Mouse (Mus musculus): ENCODE measurements around the gene Usf3. TPM values are rescaled to one million over a fixed set of nuclear protein-coding genes. Genes with fewer than 3 reads are reported as not detected.
A peak's percentile ranks its signal among the peaks of the same experiment; 100 is the strongest.

The Usf3 gene
- polyA plus RNA-seq, 1 experiment, result 11.6 TPM

DNA sequence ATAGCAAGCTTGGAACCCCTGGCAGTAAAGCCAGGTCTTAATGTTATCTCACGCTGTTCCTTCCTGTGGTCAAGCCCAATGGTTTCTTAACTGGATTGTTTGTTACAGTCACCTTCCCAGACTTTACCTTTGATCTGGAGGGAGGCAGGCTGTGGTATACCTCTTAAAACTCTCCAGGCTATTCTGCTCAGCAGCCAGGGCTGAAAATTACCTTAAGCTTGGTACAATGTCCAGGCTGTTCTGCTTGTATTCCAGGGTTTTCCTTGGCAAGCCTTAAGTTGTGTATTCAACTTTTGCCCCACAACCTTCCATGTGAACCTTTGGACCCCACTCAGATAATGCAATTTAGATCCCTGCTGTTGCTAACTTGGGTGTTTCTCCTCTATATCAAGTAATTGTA is 2.0 kb downstream of the Usf3 start:
- no peak for DNase-seq (ENCODE audit: low read depth)

GRCm38 (mm10) chr16:44176511-44176910 is 3.5 kb downstream of the Usf3 start:
- TF ChIP-seq CTCF (IDR thresholded peaks at IDR 0.05; ENCODE audit: borderline replicate concordance, extremely low read depth, insufficient read depth, insufficient read length) (no peak), POLR2A (IDR thresholded peaks at IDR 0.05; ENCODE audit: borderline replicate concordance, extremely low read depth, insufficient read depth, insufficient read length, poor library complexity, severe bottlenecking) (no peak)
- DNase-seq (ENCODE audit: low read depth), result no peak

More for the DNA sequence above, 2.0 kb downstream of the Usf3 start:
- TF ChIP-seq POLR2A (IDR thresholded peaks at IDR 0.05; ENCODE audit: borderline replicate concordance, extremely low read depth, insufficient read depth, insufficient read length, poor library complexity, severe bottlenecking) (no peak), CTCF (IDR thresholded peaks at IDR 0.05; ENCODE audit: borderline replicate concordance, extremely low read depth, insufficient read depth, insufficient read length) (no peak)

DNA sequence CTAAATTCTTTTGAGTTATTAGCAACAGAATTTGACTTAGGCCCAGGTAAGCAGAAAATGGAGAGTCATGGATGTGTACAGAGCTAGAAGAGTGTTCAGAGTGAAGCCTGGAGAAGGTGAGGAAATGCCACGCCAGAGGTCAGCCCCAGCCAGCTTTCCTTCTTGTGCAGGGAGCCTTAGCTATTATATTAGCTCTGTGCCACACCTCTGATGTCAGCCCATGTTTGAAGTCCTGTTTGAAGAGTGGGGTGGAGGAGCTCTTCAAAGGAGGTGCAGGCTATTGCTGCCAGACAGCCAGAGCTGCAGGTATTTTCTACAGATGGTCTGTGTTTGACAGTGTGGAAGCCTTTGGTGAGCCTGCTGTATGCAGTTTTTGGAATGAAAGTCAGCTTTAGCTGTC is 5.5 kb downstream of the Usf3 start:
- peak; percentile 46 for DNase-seq (ENCODE audit: low read depth)
- TF ChIP-seq CTCF (IDR thresholded peaks at IDR 0.05; ENCODE audit: borderline replicate concordance, extremely low read depth, insufficient read depth, insufficient read length) (no peak), POLR2A (IDR thresholded peaks at IDR 0.05; ENCODE audit: borderline replicate concordance, extremely low read depth, insufficient read depth, insufficient read length, poor library complexity, severe bottlenecking) (no peak)

- TF ChIP-seq POLR2A (IDR thresholded peaks at IDR 0.05; ENCODE audit: borderline replicate concordance, extremely low read depth, insufficient read depth, insufficient read length, poor library complexity, severe bottlenecking), result no peak
- TF ChIP-seq CTCF (IDR thresholded peaks at IDR 0.05; ENCODE audit: borderline replicate concordance, extremely low read depth, insufficient read depth, insufficient read length), result no peak
- DNase-seq (ENCODE audit: low read depth), result no peak
These were observed 9.6 kb downstream of the Usf3 start for GRCm38 (mm10) chr16:44182597-44182996.

- TF ChIP-seq POLR2A (IDR thresholded peaks at IDR 0.05; ENCODE audit: borderline replicate concordance, extremely low read depth, insufficient read depth, insufficient read length, poor library complexity, severe bottlenecking), result no peak
- TF ChIP-seq CTCF (IDR thresholded peaks at IDR 0.05; ENCODE audit: borderline replicate concordance, extremely low read depth, insufficient read depth, insufficient read length), result no peak
- no peak for DNase-seq (ENCODE audit: low read depth)
These were observed 11.7 kb downstream of the Usf3 start for GRCm38 (mm10) chr16:44184769-44185168.

DNA sequence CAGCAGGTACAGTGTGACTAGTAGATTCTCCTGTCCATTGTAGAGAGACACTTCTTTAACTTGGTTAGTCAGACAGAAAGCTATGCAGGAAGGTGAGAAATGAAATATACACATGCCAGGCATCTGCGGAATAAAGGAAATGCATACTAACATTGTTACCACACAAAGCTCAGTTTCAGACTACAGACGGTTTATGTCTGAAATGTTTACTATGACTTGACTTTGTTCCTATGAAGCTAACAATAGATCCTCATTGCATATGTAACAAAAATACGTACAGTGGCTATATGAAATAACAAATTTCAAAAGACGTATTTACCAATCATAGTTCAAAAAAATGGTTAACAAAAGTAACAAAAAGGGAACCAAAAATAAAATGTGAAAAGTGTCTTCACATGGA is 14.1 kb downstream of the Usf3 start:
- TF ChIP-seq CTCF (IDR thresholded peaks at IDR 0.05; ENCODE audit: borderline replicate concordance, extremely low read depth, insufficient read depth, insufficient read length) (no peak), POLR2A (IDR thresholded peaks at IDR 0.05; ENCODE audit: borderline replicate concordance, extremely low read depth, insufficient read depth, insufficient read length, poor library complexity, severe bottlenecking) (no peak)
- DNase-seq (ENCODE audit: low read depth), result no peak

- TF ChIP-seq POLR2A (IDR thresholded peaks at IDR 0.05; ENCODE audit: borderline replicate concordance, extremely low read depth, insufficient read depth, insufficient read length, poor library complexity, severe bottlenecking) (no peak), CTCF (IDR thresholded peaks at IDR 0.05; ENCODE audit: borderline replicate concordance, extremely low read depth, insufficient read depth, insufficient read length) (no peak)
- no peak for DNase-seq (ENCODE audit: low read depth)
These were observed 15.7 kb downstream of the Usf3 start for GRCm38 (mm10) chr16:44188766-44189165.

DNA sequence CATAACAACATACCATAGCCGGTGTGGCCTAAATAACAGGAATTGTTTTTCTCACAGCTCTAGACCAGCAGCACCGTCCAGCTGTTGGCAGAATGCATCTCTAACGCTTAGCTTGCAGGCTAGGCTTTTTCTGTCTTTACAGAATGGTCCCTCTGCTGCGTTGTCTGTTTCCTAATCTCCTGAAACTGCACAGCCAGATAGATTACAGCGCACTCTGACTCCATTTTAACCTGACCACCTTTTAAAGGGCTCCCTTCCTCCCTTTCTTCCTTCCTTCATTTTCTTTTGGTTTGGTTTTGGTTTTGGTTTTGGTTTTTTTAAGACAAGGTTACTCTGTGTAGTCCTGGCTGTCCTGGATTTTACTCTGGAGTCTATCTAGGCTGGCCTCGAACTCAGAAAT is 17.0 kb downstream of the Usf3 start:
- TF ChIP-seq POLR2A (IDR thresholded peaks at IDR 0.05; ENCODE audit: borderline replicate concordance, extremely low read depth, insufficient read depth, insufficient read length, poor library complexity, severe bottlenecking) (no peak), CTCF (IDR thresholded peaks at IDR 0.05; ENCODE audit: borderline replicate concordance, extremely low read depth, insufficient read depth, insufficient read length) (no peak)

GRCm38 (mm10) chr16:44190968-44191367 is 17.9 kb downstream of the Usf3 start:
- DNase-seq (ENCODE audit: low read depth), result no peak
- TF ChIP-seq POLR2A (IDR thresholded peaks at IDR 0.05; ENCODE audit: borderline replicate concordance, extremely low read depth, insufficient read depth, insufficient read length, poor library complexity, severe bottlenecking), result no peak
- TF ChIP-seq CTCF (IDR thresholded peaks at IDR 0.05; ENCODE audit: borderline replicate concordance, extremely low read depth, insufficient read depth, insufficient read length), result no peak

More for the DNA sequence above, 17.0 kb downstream of the Usf3 start:
- DNase-seq (ENCODE audit: low read depth), result no peak

- DNase-seq (ENCODE audit: low read depth), result no peak
- no peak for TF ChIP-seq POLR2A (IDR thresholded peaks at IDR 0.05; ENCODE audit: borderline replicate concordance, extremely low read depth, insufficient read depth, insufficient read length, poor library complexity, severe bottlenecking)
- no peak for TF ChIP-seq CTCF (IDR thresholded peaks at IDR 0.05; ENCODE audit: borderline replicate concordance, extremely low read depth, insufficient read depth, insufficient read length)
These were observed 26.1 kb downstream of the Usf3 start for GRCm38 (mm10) chr16:44199066-44199703.

GRCm38 (mm10) chr16:44200146-44200545 is 27.1 kb downstream of the Usf3 start:
- no peak for DNase-seq (ENCODE audit: low read depth)
- TF ChIP-seq CTCF (IDR thresholded peaks at IDR 0.05; ENCODE audit: borderline replicate concordance, extremely low read depth, insufficient read depth, insufficient read length) (no peak), POLR2A (IDR thresholded peaks at IDR 0.05; ENCODE audit: borderline replicate concordance, extremely low read depth, insufficient read depth, insufficient read length, poor library complexity, severe bottlenecking) (no peak)

DNA sequence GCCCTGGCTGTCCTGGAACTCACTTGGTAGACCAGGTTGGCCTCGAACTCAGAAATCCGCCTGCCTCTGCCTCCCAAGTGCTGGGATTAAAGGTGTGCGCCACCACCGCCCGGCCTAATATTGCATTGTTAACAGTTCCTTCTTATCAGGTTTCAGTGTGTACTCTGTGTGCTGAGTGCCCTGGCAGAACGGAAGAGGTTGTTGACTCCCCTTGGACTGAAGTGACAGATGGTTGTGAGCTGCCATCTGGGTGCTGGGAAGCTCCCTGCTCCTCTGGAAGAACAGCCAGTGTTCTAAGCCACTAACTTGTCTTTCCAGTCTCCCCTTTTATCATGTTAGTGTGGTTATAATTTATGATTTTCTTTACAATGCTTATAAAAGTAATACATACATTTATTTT is 31.3 kb downstream of the Usf3 start:
- DNase-seq (ENCODE audit: low read depth), result peak; percentile 66
- TF ChIP-seq POLR2A (IDR thresholded peaks at IDR 0.05; ENCODE audit: borderline replicate concordance, extremely low read depth, insufficient read depth, insufficient read length, poor library complexity, severe bottlenecking), result no peak
- no peak for TF ChIP-seq CTCF (IDR thresholded peaks at IDR 0.05; ENCODE audit: borderline replicate concordance, extremely low read depth, insufficient read depth, insufficient read length)
